Mouse (Mus musculus): ENCODE results near the gene Aes.

Aes gene

GRCm38 (mm10) chr10:81597137-81597950, 38.1 kb downstream of the Aes start:
- peak; percentile 96 for DNase-seq (ENCODE audit: low read depth, low spot score)

DNA sequence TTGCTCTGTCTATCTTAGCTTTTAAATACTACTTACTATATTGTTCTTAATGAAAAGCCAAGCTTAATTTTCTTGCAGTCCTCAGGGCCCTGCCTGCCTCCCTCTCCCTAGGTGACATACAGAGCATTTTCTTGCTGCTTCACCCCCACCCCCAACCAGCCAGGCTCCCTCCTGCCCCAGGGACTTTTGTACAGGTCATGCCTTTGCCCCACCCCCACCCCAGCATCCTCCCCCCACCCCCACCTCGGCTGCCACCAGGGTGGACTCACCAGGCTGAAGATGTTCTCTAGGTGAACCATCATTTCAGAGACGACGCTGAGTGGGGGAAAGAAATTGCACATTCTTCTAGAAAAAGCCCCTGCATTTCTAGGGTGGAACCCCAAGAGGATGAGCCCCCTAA, 39.1 kb downstream of the Aes start:
- no peak for DNase-seq (ENCODE audit: low read depth, low spot score)

DNA sequence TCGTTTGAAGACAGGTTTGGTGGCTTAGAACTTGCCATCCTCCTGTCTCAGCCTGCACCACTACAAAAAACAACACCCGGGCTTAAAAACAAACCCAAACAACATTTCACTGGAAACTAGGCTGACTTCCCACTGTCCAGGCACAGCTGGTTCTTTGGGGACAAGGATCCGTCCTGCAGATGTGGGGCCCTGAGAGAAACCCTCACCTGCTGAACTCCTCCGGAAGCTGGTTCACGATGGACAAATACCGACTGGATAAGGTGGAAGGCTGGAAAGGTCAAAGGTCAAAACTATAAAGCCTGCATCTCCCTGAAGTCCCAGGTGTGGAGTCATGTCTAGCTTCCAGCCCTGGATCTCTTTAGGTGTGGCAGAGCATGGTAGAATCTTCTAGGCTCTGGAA, 39.6 kb downstream of the Aes start:
- no peak for DNase-seq (ENCODE audit: low read depth, low spot score)

DNA sequence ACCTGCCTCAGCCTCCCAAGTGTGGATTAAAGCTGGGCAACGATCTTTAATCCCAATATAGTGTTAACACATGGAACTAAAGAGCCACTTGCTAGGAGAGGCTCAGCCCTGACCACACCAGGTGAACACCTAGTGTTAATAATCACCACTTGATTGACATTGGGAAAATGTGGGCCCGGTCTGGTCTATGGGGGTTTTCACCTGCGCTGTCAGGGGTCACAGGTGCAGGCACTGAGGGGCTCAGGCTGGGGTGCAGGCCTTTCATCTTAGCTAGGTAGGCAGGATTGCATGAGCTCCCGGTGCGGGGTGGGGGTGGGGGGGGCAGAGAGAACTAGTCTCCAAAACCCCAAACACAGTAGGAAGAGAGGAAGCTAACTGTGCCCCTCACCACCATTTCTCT, 40.3 kb downstream of the Aes start:
- no peak for DNase-seq (ENCODE audit: low read depth, low spot score)

DNA sequence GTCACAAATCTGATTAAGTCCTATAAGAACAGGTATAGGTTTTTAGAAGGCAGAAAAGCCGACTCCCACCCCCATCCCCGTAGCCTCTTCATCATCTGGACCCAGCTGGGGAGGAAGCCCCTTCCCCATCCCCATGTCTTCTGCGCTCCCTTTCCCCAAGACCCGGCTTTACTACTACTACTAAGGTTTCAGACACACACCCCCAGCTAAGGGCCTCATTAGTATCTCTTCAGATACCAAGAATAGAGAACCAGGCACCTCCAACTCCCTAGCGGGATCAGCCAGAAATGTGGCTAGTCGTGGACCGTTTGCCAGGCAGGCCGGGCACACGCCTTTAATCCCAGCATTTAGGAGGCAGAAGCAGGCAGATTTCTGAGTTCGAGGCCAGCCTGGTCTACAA, 40.8 kb downstream of the Aes start:
- DNase-seq (ENCODE audit: low read depth, low spot score): no peak

GRCm38 (mm10) chr10:81600738-81601203, 41.5 kb downstream of the Aes start, which contains the start of gene Tle6:
Gene Tle6, minus strand, starts transcription at chr10:81601073.
- DNase-seq (ENCODE audit: low read depth, low spot score): peak; percentile 78

DNA sequence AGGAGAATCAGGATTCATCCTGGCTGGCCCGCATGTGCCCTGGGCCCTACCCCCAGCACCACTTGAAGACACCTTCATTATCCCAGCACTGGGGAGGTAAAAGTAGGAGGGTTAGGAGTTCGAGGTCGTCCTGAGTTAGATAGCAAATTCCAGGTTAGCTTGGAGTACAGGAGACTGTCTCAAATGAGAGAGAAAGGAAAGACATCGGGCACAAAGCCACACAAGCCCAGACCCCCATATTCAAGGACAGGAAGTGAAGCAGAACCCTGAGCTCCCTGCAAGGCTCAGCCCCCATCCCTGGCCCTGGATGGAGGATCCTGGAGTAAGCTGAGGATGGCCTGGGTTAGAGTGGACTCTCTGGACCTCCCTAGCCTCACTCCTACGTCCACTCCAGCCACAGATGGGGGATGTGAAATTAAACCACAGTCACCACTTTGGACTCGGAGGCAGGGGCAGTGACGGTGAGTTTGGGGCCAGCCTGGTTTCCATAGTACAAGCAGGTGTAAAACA, 42.2 kb downstream of the Aes start:
- DNase-seq (ENCODE audit: low read depth, low spot score): no peak

GRCm38 (mm10) chr10:81602741-81603151, 43.5 kb downstream of the Aes start:
- peak; percentile 78 for DNase-seq (ENCODE audit: low read depth, low spot score)

GRCm38 (mm10) chr10:81604019-81604967, 45.0 kb downstream of the Aes start:
- DNase-seq (ENCODE audit: low read depth, low spot score): no peak

GRCm38 (mm10) chr10:81604968-81605665, 45.8 kb downstream of the Aes start:
- peak; percentile 91 for DNase-seq (ENCODE audit: low read depth, low spot score)

DNA sequence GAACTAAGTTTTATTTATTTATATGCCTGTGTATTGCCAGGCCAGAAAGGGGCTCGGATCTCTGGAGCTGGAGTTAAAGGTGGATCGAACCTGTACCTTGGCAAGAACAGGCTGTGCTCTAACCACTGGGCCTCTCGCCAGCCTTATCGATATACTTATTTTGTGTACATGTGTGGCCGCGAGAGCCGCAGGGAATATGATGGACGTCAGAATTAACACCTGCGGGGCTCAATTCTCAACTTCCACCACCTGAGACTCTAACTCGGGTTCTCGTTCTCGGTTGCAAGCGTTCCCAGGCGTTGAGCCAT, 46.3 kb downstream of the Aes start:
- DNase-seq (ENCODE audit: low read depth, low spot score): no peak

DNA sequence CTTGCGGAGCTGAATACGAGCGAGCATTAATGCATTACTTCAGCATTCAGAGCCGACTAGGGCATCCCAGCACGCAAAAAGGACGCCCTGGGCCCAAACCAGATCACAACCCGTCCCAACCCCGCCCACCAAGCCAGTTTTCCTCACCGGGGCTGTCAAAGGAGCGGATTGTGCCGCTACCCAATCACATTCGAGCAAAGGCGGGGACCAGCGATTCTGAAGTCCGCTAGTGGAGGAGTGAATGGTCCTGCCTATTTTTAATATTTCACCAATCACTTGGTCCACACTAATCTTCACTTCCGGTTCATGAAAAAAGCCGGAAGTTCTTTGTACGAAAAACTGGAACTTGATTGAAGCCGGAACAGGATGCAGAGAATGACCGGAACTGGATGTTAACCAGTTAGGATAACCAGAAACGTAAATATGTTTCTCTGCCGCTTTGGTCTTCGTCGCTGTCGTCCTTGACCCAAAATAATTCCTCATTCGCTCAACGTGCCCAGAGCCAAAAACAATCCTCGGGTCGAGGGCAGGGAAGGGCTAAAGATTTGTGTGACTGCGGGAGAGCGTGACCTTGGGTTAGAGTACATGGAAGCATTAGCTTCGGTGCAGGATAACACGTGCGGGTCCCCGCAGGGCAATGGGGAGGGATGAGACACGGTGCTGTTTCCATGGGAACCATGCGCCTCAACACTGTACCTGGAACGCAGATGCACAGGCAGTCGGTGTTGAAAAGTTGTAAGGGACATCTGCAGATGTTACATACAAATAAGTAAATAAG, 46.9 kb downstream of the Aes start, which contains the start of gene BC025920:
Gene BC025920 (plus strand): TSS at position 297 of the 778 bp plus-strand sequence.
- DNase-seq (ENCODE audit: low read depth, low spot score): peak; percentile 99

DNA sequence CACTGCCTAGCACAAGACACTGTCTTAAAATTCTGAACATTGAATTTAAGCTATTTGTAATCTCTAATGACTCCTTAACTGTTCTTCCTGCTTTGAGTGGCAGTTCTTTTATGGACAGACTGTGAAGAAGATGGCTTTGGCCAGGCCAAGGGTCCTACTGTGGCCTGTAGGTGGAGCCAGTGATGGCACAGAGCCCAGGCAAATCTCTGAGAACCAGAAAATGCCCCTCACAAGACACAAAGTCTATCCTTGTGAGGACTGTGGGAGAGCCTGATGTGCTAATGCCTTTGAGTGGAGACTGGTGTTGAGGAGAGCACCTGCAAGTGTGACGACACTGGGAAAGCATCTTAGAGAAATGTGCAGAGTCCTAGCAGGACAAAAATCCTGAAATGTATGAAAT, 49.0 kb downstream of the Aes start:
- DNase-seq (ENCODE audit: low read depth, low spot score): no peak

DNA sequence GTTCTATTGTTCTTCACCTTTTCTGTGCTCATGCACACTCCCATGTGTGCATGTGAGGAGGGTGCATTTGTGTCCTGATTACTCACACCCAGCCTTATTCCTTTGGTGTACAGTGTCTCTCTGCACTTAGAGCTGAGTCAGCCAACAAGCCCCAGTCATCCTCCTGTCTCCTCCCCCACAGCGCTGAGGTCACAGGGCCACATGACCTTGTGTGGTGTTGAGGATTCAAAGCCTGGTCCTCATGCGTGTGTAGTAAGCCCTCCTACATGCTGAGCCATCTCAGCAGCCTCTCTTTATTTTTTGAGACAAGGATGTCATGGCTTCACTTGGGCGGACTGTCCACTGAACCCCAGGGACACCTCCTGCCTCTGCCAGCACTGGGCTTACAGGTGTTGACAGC, 53.5 kb downstream of the Aes start:
- peak; percentile 51 for DNase-seq (ENCODE audit: low read depth, low spot score)

- DNase-seq (ENCODE audit: low read depth, low spot score): no peak
These were observed 56.2 kb downstream of the Aes start for GRCm38 (mm10) chr10:81615486-81615885.
